Mouse (Mus musculus): ENCODE measurements around the gene Mybbp1a.

Gene Mybbp1a

DNA sequence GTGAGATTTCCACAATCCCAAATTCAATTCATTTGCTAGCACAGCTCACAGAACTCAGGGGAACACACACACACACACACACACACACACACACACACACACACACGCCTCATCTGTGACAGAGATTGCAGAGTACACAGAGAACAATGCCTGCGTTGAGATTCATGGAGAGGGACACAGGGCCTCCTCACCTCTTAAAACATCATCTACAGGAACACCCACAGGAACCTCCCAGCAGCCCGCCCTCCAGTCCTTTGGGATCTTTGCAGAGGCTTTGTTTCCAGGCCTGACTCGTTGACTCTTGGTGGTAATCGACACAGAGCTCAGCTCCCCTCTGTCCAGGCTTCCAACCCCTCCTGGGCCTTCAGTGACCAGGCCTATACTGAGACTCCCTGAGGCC, 36.0 kb downstream of the Mybbp1a start:
- DNase-seq (ENCODE audit: low read depth, low spot score), result no peak

DNA sequence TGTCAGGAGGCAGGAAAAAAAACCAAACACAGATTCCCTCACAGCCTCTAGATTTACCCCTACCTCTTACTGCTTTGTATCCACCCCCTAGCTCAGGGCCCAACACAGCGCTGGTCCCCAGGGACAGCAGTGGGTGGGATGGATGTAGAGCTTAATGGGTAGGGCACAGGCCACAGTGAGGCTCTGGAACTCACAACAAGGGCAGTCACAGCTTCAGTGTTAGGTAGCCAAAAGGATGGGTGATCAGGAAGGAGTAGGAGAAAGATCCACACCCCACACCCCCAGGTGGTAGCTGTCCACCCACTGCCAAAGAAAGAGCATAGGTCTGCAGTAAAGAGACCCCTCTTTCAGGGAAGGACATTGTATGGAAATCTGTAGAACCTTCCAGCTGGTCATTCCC, 36.5 kb downstream of the Mybbp1a start:
- no peak for DNase-seq (ENCODE audit: low read depth, low spot score)

DNA sequence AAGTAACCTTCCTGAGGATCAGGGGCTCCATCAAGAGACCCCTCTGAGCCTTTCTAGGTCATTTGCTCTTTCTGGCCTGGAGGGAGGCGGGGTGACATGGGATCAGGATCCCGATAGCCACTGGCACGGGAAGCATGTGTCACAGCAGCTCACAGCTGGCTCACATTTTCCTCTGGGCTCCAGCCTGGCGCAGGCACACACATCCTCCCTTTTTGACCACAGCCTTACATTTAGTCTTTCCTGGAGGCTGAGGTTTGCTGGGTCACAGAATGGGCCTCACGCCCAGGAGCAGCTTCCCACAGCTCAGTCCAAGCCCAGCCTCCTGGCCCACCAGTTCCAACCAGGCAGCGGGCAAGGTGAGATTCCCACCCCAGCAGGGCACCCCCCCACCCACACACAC, 37.1 kb downstream of the Mybbp1a start:
- DNase-seq (ENCODE audit: low read depth, low spot score), result no peak

DNA sequence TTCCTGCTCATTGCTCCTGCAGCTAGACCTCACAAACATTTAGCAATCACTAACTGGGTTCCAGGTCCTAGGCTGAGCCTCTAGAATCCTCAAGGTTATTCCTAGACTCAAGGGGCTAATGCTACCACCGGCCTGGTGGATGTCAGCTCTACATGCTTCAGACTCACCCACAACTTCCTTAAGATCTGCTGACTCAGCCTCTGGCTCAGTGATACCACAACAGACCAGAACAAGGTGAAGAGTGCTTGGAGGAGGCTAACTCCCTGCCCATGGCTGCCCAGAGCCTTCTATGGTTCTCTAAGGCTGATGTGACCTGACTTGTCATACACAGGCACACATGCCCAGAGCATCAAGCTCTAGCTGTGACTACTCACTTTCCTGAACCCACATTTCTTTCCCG, 38.3 kb downstream of the Mybbp1a start:
- no peak for DNase-seq (ENCODE audit: low read depth, low spot score)

DNA sequence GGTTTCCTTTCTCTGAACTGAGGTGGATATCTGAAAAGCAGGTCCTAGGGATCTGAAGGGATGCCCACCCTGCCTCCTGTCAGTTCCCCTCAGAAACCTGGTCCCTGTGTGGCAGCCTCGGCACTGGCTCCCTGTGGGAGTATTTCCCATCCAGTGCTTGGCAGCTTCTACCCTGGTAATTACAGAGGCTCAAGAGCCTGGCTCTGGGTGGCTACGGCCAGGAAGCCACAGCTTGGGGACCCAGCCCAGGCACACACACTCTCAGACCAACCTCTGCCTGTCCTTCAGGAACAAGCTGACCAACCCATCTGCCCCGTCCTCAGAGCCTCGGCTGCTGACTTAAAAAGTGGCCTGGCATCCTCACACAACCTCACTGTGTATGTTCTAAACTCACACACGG, 40.2 kb downstream of the Mybbp1a start:
- no peak for DNase-seq (ENCODE audit: low read depth, low spot score)

DNA sequence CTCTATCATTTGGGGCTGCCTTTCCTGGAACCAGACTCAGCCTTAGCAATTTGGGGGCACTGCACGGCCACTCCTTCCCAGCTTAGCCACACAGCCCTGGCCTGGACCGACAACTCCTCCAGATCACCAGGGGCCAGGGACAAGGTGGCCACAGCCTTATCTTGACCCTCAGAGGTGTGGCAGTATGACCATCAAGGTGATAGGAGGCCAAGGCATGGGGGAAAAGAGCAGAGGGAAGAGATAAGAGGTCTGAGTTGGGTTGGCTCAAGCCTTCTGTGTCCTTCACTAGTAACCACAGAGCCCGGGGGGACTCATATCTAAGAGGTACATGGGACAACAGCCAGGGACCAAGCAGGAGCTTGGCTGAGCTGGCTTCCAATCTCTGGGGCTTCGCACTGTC, 40.8 kb downstream of the Mybbp1a start:
- DNase-seq (ENCODE audit: low read depth, low spot score), result peak; percentile 12

DNA sequence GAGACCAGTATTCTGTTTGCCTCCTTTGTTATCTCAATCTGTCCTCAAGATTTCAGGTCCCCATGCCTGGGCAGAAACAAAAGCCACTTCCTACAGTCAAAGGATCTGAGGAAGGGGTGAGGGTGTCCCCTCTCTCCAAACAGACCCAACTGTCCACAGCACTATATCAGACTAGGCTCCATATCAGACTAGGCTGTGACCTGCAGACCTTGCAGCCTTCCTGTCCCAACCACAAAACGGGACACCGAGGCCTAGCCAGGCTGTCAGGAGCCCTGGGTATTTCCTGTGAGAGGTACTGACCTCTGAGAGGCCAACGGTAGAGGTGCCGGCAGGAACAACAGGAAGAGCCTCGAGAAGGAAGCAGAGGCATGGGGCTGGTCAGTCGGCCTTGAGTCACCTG, 43.4 kb downstream of the Mybbp1a start:
- no peak for DNase-seq (ENCODE audit: low read depth, low spot score)

DNA sequence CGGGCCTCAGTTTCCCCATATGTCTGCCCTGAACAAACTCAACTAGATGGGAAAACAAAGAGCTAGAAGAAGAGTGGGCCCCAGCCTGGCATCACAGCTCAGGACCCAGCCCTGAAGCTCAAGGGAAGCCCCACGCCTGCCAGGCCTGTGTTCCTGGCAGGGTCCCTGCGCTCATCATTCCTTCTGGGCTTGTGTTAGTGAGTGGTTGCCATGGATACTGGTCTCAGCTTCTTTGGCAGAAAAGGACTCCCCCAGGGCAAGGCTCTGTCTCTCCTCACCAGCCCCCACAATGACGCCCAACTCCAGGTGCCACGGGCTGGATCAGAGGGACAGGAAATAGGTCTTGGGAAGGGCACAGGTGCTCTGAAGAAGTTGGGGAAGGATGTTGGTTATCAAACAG, 44.0 kb downstream of the Mybbp1a start:
- no peak for DNase-seq (ENCODE audit: low read depth, low spot score)

DNA sequence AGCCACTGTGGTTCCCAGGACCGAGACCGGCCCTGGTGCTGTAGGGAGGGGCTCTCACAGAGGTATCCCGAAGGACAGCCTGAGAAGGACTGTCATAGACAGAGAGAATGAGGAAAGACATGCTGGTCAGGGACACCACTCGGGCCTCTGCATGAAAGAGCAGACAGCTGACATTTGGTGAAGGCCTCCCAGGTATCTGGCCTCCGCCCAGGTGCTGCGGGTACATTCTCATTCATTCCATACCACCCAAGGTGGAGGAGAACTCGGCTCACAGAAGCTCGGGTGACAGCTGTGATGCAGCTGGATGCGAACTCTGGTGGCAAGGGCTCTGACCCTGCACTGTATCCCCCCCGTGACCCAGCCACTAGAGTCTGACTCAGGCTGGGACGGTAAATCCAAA, 44.8 kb downstream of the Mybbp1a start:
- no peak for DNase-seq (ENCODE audit: low read depth, low spot score)

DNA sequence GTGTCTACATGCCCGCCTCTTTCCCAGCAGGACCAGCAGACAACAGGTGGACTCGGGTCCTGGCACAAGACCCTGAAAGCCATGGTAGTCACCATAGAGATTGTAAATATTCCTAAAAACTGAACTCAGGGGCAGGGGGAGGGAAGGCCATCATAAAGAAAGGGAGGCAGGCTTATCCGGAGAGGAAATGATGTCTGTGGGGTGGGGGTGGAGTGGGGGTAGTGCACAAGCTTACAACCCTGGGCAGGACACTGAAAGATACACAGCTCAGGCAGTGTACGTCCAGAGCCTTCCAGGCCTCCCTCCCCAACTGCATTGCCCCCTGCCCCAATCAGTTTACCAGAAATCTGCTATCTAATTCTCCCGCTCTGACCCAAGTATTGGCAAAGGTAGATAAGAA, 46.0 kb downstream of the Mybbp1a start:
- DNase-seq (ENCODE audit: low read depth, low spot score), result no peak

DNA sequence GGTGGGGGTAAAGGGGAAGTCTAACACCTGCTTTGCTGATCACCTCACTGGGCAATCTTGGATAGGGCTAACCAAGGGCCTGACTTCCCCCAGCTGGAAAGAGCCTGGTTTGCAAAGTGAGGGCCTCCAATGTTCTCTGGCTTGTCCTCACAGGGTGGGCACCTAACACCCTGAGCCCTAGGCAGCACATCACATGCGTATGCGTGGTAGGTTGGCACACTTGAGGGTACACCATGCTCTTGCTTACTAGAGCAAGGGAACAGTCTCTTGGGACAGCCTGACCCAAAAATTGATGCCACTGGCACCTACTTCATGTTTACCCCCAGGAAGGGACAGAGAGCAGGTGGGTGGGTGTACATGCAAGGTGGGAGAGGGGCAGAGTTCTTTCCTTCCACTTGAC, 46.6 kb downstream of the Mybbp1a start:
- no peak for DNase-seq (ENCODE audit: low read depth, low spot score)

DNA sequence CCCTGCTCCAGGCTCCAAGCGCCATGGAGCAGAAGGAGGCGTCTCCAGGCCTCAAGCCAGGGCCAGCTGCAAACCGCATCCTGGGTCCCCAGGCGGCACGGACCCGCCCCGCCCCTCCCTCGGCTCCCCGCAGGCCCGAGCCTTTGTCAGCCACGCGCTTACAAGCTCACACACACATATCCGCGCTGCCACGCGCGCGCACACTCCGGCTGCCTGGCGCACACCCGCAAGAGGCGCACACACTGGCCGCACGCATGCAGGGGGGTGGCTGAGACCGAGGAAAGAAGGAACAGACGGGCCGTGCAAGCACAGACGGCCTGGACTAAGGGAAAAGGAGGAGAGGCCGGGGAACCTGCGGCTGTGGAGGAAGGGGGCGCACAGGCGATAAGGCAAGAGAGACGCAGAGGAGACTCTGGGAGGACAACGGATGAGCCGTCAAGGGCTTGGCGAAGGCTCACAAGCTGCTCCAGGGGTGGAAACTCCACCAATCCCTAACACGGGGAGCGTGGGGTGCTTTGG, 47.7 kb downstream of the Mybbp1a start:
- no peak for DNase-seq (ENCODE audit: low read depth, low spot score)

DNA sequence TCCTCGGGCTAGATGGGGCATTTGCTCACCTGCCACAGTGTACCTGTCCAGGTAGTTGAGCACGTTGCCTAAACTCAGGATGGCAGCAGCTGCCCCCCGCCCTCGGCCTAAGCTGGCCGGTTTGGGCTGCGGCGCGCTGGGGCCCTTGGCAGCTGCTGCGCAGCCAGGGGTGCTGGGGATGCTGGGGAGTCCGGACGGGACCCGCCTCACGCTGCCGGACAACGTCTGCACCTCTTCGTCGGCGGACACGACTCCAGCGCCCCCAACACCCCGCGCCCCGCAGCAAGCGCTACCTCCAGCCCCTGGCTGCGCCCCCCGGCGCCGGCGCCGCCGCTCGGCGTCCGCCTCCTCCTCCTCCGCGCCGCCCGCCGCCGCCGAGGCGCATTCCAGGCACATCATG, 48.2 kb downstream of the Mybbp1a start:
- no peak for DNase-seq (ENCODE audit: low read depth, low spot score)

DNA sequence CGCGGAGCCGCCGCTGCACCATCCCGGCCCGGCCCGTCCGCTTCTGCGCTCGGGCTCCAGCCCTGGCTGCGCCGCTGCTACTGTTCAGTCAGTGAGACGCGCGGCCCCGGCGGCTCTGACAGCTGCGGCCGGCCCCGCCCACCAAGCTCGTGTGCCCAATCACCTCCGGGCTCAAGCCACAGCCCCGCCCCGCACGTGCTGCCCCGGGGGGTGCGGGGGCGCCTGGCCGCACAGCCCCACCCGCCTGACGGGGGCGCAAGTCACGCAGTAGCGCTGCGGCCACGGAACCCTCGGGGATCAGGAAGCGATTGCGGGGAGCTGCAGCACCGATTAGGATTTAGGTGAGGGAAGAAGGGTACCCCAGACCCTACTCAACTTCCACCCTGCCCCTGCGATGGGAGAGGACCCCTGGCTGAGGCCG, 48.7 kb downstream of the Mybbp1a start, which contains the start of gene Spns2:
Gene Spns2, minus strand, starts transcription at position 24 of the 421 bp plus-strand sequence.
- DNase-seq (ENCODE audit: low read depth, low spot score), result no peak

DNA sequence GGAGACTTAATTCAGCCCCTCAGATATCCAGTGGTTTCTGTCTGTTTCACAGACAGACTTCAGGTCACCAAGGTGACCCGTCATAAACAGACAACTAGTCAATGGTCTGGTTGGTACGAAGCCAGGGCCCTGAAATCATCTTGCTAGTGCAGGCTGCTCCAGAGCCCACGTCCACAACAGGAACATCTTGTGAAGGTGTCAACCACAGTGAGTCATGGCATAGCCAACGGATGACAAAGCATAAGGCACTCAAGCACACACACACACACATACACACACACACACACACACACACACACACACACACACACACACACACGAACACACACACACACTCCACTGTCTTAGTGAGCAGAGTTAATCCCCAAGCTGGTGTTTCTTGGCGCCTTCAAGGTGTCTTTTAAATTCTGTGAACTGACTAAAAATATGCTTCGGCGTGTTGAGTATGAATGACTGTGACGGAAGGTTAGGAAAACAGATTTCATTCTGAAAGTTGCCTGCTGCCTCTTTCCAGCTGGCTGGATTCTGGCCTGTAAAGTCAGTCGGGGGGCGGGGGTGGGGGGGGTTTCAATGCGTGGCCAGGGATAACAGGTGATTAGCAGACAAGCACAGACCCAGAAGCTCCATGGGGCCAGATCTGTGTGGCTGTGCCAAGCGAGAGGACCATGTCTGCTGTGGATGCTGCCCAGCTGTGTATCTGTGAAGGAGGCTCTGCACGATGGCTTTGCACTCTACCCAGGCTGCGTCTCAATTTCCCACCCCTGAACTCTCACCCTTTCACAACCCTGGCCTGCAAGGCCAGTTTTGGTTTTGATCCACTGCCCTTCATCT, 50.2 kb downstream of the Mybbp1a start:
- DNase-seq (ENCODE audit: low read depth, low spot score), result no peak

DNA sequence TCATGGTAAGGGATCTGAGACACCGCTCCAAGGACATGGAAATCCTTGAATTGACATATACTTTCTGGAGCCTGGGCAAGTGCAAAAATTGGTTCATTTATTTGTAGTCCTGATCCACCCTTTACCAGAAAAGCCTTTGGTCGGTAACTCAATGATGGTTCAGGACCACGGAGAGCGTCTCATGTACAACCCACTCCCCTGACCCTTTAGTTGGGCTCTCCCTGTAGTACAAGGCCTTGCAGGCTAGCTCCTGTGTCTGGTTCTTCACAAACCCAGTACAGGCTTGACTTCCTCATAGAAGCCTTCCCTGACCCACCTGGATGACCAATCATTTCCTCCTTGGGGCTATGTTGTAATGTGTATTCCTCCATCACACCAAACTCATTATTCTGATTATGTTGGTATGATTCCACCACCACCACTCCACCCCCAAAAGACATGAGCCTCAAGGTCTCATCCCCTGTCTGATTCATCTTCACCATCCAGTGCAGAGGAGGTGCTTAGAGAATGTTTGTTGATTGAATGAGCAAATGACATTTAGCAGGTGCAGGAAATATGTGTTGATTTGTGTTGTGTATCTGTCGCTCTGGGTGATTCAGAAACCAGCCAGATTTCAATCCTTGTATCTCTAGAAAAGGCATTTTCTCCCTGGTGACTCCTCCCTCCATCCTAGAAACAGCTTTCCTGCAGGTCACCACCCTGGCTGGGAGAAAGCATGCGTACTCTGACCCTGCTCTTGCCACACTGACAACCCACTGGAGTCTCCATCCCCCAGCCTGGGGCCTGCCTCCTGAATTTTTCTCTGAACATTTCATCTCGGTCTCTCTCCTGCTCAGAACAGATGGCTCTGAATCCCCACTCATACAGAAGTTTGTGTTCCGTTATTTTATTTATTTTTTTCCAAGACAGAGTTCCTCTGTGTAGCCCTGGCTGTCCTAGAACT, 53.2 kb downstream of the Mybbp1a start:
- DNase-seq (ENCODE audit: low read depth, low spot score), result no peak

DNA sequence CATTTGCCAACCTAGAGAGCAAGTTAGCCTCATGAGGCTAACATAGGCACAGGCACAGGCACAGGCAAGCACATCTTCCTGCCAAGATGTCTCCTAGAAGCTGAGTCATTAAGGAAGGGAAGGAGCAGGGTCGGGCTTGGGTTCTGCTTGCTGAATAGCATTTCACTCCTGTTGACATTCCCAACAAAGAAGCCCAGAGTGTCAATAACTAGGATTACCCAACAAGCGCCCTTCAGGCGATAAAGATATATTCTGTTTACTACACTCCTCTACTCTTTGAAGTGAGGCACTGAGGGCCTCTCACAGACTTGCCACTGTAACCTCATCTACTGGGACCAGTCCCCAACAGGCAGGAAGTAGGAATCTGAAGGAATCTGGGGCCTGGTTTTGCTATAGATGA, 54.9 kb downstream of the Mybbp1a start:
- DNase-seq (ENCODE audit: low read depth, low spot score), result no peak

DNA sequence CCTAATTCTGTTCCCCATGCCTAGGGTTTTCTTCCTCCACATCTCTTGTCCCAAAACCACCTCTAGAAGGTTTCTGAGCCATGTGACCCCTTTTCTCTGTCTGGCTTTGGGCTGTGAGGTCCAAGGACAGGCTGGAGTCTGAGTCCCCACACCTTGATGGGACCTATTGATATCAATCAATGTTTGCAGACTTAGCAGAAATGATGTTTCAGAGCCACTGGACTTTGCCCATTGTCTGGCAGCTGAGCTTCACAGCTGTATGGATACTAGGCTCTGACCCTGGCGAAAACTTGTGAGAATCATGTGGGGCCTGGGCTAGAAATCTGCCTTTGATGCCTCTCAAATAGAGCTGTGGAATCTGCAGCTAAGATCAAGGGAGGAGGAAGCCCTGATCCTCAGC, 55.6 kb downstream of the Mybbp1a start:
- no peak for DNase-seq (ENCODE audit: low read depth, low spot score)

DNA sequence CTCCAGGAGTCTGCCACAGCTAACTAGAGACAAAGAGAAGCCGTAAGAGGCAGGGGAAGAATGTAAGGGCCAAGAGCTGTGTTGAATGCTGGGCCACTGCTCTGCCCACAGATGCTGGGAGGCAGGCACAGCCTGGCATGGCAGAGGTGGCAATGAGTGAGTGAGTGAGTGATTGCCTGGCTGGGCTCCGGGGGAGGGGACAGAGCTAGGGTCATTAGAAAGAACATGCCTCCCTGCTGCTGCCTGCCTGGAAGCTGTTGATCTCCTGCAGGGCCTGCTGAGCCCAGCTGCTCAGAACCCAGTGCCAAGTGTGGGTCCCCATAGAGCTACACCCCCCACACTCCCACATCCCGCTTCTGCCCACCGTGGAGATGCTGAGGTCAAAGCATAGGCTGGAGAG, 56.2 kb downstream of the Mybbp1a start:
- no peak for DNase-seq (ENCODE audit: low read depth, low spot score)

DNA sequence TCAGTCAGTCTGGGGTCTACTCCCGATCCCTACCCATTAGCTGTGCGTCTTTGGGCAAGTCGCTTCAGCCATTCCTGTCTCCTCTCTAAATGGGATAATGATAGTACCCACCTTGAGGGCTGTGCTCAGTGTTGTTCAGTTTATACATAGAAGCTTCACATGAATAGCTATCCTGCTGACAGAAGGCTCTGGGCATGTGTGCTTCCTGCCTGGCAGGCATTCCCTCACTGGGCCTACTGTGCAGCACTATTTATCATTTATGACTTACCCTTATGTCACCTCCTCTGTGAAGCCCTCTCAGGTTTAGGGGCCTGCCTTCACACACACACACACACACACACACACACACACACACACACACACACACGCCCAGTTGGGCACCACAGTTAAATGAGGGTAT, 59.0 kb downstream of the Mybbp1a start:
- DNase-seq (ENCODE audit: low read depth, low spot score), result no peak

Measured in c-Kit-negative CD71-positive TER-119-positive erythroid progenitor cells, embryonic 14.5 days (primary cell).